Mouse (Mus musculus): Measurements from ENCODE around the gene Stx5a.

Gene Stx5a

GRCm38 (mm10) chr19:8740603-8741002 lies 610 bp upstream of the Stx5a start, which contains the start of gene 1700092M07Rik:
Gene 1700092M07Rik (plus strand): TSS chr19:8740718.
- DNase-seq (ENCODE audit: low spot score in 2 of 2), result no peak

- DNase-seq (ENCODE audit: low spot score in 2 of 2), result no peak
These were observed 963 bp downstream of the Stx5a start for GRCm38 (mm10) chr19:8742176-8742575.

- no peak for DNase-seq (ENCODE audit: low spot score in 2 of 2)
These were observed 4.2 kb downstream of the Stx5a start for GRCm38 (mm10) chr19:8745382-8745781.

GRCm38 (mm10) chr19:8747368-8747767 lies 6.2 kb downstream of the Stx5a start:
- no peak for DNase-seq (ENCODE audit: low spot score in 2 of 2)

GRCm38 (mm10) chr19:8755652-8756051 lies 14.4 kb downstream of the Stx5a start:
- no peak for DNase-seq (ENCODE audit: low spot score in 2 of 2)

- DNase-seq (ENCODE audit: low spot score in 2 of 2), result peak; percentile 89 to 94
These were observed 15.6 kb downstream of the Stx5a start, which contains the start of gene Nxf1 for GRCm38 (mm10) chr19:8756635-8757387. Gene Nxf1 (plus strand): TSS chr19:8757073.

- DNase-seq (ENCODE audit: low spot score in 2 of 2), result no peak
These were observed 16.3 kb downstream of the Stx5a start for GRCm38 (mm10) chr19:8757471-8757998.

- no peak for DNase-seq (ENCODE audit: low spot score in 2 of 2)
These were observed 17.7 kb downstream of the Stx5a start for GRCm38 (mm10) chr19:8758899-8759298.

GRCm38 (mm10) chr19:8760757-8761156 lies 19.5 kb downstream of the Stx5a start:
- no peak for DNase-seq (ENCODE audit: low spot score in 2 of 2)

GRCm38 (mm10) chr19:8763276-8763675 lies 22.1 kb downstream of the Stx5a start:
- no peak for DNase-seq (ENCODE audit: low spot score in 2 of 2)

GRCm38 (mm10) chr19:8765562-8765961 lies 24.3 kb downstream of the Stx5a start:
- DNase-seq (ENCODE audit: low spot score in 2 of 2), result no peak

- DNase-seq (ENCODE audit: low spot score in 2 of 2), result peak; percentile 80 to 85
These were observed 29.5 kb downstream of the Stx5a start, which contains the start of gene Tmem223 for GRCm38 (mm10) chr19:8770567-8771270. Gene Tmem223 (plus strand): TSS chr19:8770996.

GRCm38 (mm10) chr19:8772996-8773395 lies 31.8 kb downstream of the Stx5a start:
- no peak for DNase-seq (ENCODE audit: low spot score in 2 of 2)

- no peak for DNase-seq (ENCODE audit: low spot score in 2 of 2)
These were observed 32.2 kb downstream of the Stx5a start for GRCm38 (mm10) chr19:8773409-8773808.

GRCm38 (mm10) chr19:8774086-8774835 lies 33.0 kb downstream of the Stx5a start, which contains the start of gene Tmem179b:
Gene Tmem179b (minus strand): TSS chr19:8774467.
- DNase-seq (ENCODE audit: low spot score in 2 of 2), result peak; percentile 97 to 98

- no peak for DNase-seq (ENCODE audit: low spot score in 2 of 2)
These were observed 33.8 kb downstream of the Stx5a start for GRCm38 (mm10) chr19:8774951-8775421.

- peak; percentile 88 to 95 for DNase-seq (ENCODE audit: low spot score in 2 of 2)
These were observed 45.0 kb downstream of the Stx5a start, which contains the start of gene Taf6l for GRCm38 (mm10) chr19:8786008-8786781. Gene Taf6l (minus strand): TSS chr19:8786417.

GRCm38 (mm10) chr19:8788521-8788920 lies 47.3 kb downstream of the Stx5a start:
- DNase-seq (ENCODE audit: low spot score in 2 of 2), result no peak

GRCm38 (mm10) chr19:8789171-8789570 lies 48.0 kb downstream of the Stx5a start:
- DNase-seq (ENCODE audit: low spot score in 2 of 2), result no peak

- DNase-seq (ENCODE audit: low spot score in 2 of 2), result no peak
These were observed 49.0 kb downstream of the Stx5a start for GRCm38 (mm10) chr19:8790171-8790570.

Data from right cerebral cortex, adult 2 months (tissue).